Mouse (Mus musculus) layer of hippocampus, adult 11-12 months (tissue): ENCODE measurements around the gene Olfr1458.

Source experiments
- DNase-seq: peaks from one replicate; pipeline ENCODE4 v3.0.0; 2022; ENCODE audit warnings: low spot score

The Olfr1458 gene

GRCm38 (mm10) chr19:13106675-13107074 lies at the start of gene Olfr1458:
TSS of gene Olfr1458 (minus strand) at chr19:13106775.
- no peak for DNase-seq

GRCm38 (mm10) chr19:13149449-13149848 lies 42.9 kb upstream of the Olfr1458 start, which contains the start of gene Olfr1459:
TSS of gene Olfr1459 (minus strand) at chr19:13149549.
- DNase-seq, result no peak

GRCm38 (mm10) chr19:13097791-13098190 lies 8.8 kb downstream of the Olfr1458 start, which contains the start of gene Olfr1457:
TSS of gene Olfr1457 (minus strand) at chr19:13097891.
- DNase-seq, result no peak

GRCm38 (mm10) chr19:13093908-13094307 lies 12.7 kb downstream of the Olfr1458 start:
- DNase-seq, result no peak

GRCm38 (mm10) chr19:13060310-13060709 lies 46.3 kb downstream of the Olfr1458 start, which contains the start of gene Olfr1454:
TSS of gene Olfr1454 (plus strand) at chr19:13060610.
- DNase-seq, result no peak
